Mouse (Mus musculus) limb, embryonic 13.5 days (tissue): ENCODE measurements around the gene Arhgef3. TPM values are rescaled to one million over a fixed set of nuclear protein-coding genes. Genes with fewer than 3 reads are reported as not detected.

Source experiments
- ATAC-seq: fragments of 200-750 bp; cut with Nextera tagmentation; 2 replicates; pipeline ENCODE4 v1.8.0; 2017; ENCODE audit warnings: low read depth, moderate number of reproducible peaks, moderate TSS enrichment; ENCODE audit not compliant: low FRiP score
- H3K27ac ChIP-seq: fragments of 300-500 bp; sonication (generic); 2 replicates; pipeline ENCODE4 v1.5.1; 2015; ENCODE audit warnings: inconsistent platforms, mild to moderate bottlenecking, moderate library complexity
- H3K27me3 ChIP-seq: fragments of 300-500 bp; sonication (generic); 2 replicates; pipeline ENCODE4 v1.6.1; 2015; ENCODE audit warnings: mild to moderate bottlenecking, inconsistent platforms
- H3K36me3 ChIP-seq: fragments of 300-500 bp; sonication (generic); 2 replicates; pipeline ENCODE4 v1.6.1; 2015; ENCODE audit warnings: inconsistent platforms, mild to moderate bottlenecking, moderate library complexity
- H3K4me1 ChIP-seq: fragments of 300-500 bp; sonication (generic); 2 replicates; pipeline ENCODE4 v1.6.1; 2015; ENCODE audit warnings: inconsistent platforms
- H3K4me2 ChIP-seq: fragments of 300-500 bp; sonication (generic); replicated peaks from 2 replicates; pipeline ENCODE4 v1.6.1; 2015; ENCODE audit warnings: inconsistent platforms, mild to moderate bottlenecking, moderate library complexity
- H3K4me3 ChIP-seq: fragments of 300-500 bp; sonication (generic); 2 replicates; pipeline ENCODE4 v1.5.1; 2015; ENCODE audit warnings: moderate library complexity, mild to moderate bottlenecking, inconsistent platforms
- H3K9ac ChIP-seq: fragments of 300-500 bp; sonication (generic); 2 replicates; pipeline ENCODE4 v1.6.1; 2015; ENCODE audit warnings: mild to moderate bottlenecking, inconsistent platforms
- H3K9me3 ChIP-seq: fragments of 300-500 bp; sonication (generic); 2 replicates; pipeline ENCODE4 v1.6.1; 2016; ENCODE audit warnings: inconsistent platforms
- WGBS: fragments of 180-500 bp; shearing (Covaris S2); methylation state at CpG from one replicate; pipeline ENCODE4 v1.1.7; 2015; 5-methylcytosine and 5-hydroxymethylcytosine counted together
- polyA plus RNA-seq: library from polyadenylated mRNA; unstranded; fragments of >200 nt; fragmentation: Nextera tagmentation; extraction: Ambion mirVana; gene quantifications from 2 replicates; pipeline ENCODE4 v1.2.1, GENCODE M21; 2015

Gene Arhgef3
- polyA plus RNA-seq, 1 experiment from 2014 or later: 24.1 TPM

DNA sequence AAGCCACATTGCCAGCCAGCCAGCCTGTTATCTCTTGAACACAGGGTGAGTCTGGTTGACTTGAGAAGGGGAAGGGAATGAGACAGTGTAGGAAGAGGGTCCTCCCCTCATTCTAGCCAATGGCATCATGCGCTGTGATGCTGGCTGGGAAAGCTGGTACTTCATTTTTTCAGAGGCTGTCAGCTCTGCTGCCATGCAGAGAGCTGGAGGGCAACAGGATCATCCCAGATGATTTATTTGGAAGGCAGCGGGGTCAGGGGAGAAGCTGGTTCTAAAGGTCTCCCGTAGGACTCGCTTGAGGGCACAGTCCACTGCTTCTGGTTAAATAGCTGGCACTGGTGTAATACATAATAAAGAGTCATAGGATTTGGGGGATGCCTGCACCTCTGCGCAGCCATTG, 3.8 kb downstream of the Arhgef3 start:
- no peak for ATAC-seq
- Histone ChIP-seq H3K9ac (no peak overlapping the region), H3K27me3 (peaks cover 21% of the 10 kb centered on the region), H3K4me2 (no peak overlapping the region), H3K27ac (no peak overlapping the region), H3K4me3 (no peak overlapping the region), H3K4me1 (peaks cover 27% of the 10 kb centered on the region), H3K36me3 (no peaks in the 10 kb centered on the region), H3K9me3 (no peaks in the 10 kb centered on the region)
- 81% methylated on average over 5 of the region's 5 CpGs for WGBS

DNA sequence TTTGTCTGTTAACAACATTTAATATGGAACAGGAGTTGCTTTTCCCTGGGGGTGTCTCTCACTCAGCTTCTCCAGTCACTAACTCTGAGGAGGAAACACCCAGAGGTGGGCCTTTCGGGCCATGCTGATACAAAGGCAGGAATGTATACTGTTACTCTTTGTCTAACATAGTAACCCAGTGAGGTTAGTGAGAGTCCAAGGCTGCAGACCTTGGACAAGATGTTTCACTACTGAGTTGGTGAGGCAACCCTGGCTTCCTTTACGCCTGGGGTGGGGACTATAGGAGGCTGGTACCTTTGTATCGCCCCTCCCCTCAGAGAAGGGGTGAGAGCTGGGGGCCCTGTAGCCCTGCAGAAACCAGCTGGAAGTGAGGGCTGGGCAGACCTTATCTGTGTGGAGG, 7.9 kb downstream of the Arhgef3 start:
- H3K9ac ChIP-seq: no peak overlapping the region
- ATAC-seq: no peak
- H3K4me2 ChIP-seq: 0 out of 2 replicates have a peak overlapping the region, but pooled peaks have one; percentile 3
- no peak overlapping the region; the same call in 1 of the 2 replicates for H3K27ac ChIP-seq
- 63% methylated on average over 3 of the region's 3 CpGs for WGBS
- no peak overlapping the region for H3K4me3 ChIP-seq
- H3K36me3 ChIP-seq: no peaks in the 10 kb centered on the region
- H3K27me3 ChIP-seq: peaks cover 2% of the 10 kb centered on the region; the same call in 1 of the 2 replicates
- H3K4me1 ChIP-seq: peaks cover 14% of the 10 kb centered on the region
- H3K9me3 ChIP-seq: no peaks in the 10 kb centered on the region

DNA sequence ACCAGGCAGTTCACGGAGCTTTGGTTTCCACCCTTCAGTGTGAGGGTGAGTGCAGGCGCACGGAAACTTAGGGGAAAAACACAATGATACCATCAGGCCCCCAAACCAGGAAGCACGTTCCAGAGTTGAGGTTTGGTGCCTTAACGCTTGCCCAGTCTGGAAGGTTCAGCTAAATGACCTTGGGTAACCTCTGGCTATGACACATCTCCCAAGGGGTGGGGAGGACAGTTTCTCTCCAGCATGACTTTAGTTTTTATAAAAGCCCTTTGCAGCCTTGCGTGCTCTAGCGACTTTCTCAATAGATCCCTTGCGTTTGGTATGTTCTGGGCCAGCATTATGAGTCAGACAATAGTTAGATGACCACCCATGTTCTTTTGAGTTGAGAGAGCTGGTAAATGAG, 8.8 kb downstream of the Arhgef3 start:
- H3K4me2 ChIP-seq: no peak overlapping the region
- no peaks in the 10 kb centered on the region for H3K9me3 ChIP-seq
- 48% methylated on average over 8 of the region's 8 CpGs for WGBS
- peaks cover 14% of the 10 kb centered on the region for H3K4me1 ChIP-seq
- H3K36me3 ChIP-seq: no peaks in the 10 kb centered on the region
- H3K9ac ChIP-seq: no peak overlapping the region
- H3K27me3 ChIP-seq: no peaks in the 10 kb centered on the region
- ATAC-seq: no peak
- H3K4me3 ChIP-seq: no peak overlapping the region
- H3K27ac ChIP-seq: peak overlapping the region; percentile 28; the same call in 1 of the 2 replicates

DNA sequence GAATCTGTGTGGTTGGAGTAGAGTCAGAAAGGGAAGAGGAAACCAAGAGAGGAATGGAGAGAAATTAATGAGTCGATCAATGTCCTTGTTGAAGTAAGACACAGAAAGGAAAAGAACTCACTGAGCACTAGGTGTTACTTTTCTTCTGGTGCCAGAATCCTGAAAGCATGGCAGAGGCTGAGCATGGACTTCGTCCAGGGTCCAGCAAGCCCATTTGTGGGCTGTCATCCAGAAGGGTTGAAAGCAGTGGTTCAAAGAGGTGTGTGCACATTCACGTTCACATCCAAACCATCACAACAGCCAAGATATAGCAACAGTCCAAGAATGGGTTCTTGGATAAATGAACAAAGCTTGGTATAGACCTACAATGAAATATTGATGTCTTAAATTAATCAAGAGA, 15.3 kb downstream of the Arhgef3 start:
- Histone ChIP-seq H3K36me3 (no peaks in the 10 kb centered on the region), H3K4me3 (no peak overlapping the region), H3K27ac (no peak overlapping the region), H3K9me3 (no peaks in the 10 kb centered on the region), H3K4me1 (no peaks in the 10 kb centered on the region), H3K9ac (no peak overlapping the region), H3K27me3 (no peaks in the 10 kb centered on the region), H3K4me2 (no peak overlapping the region)
- WGBS: 88% methylated on average over 3 of the region's 3 CpGs
- no peak for ATAC-seq

DNA sequence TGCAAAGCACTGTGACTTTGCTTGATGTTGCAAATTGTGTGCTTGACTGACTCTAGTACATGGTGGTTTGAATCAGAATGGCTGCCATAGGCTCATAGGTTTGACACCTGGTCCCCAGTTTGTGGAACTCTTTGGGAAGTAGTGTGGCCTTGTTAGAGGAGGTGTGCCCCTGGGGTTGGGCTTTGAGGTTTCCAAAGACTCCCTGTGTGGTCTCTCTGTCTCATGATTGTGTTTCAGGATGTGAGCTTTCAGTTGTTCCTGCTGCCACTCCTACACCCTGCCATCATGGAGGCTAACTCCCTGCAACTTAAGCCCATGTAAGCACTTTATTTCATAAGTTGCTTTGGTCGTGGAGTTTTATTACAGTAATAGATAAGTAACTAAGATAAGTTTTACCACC, 16.0 kb downstream of the Arhgef3 start:
- H3K9me3 ChIP-seq: no peaks in the 10 kb centered on the region
- no peak overlapping the region for H3K4me2 ChIP-seq
- WGBS: 68% methylated on average over 1 of the region's 1 CpGs
- H3K27me3 ChIP-seq: no peaks in the 10 kb centered on the region
- ATAC-seq: no peak
- H3K9ac ChIP-seq: no peak overlapping the region
- H3K27ac ChIP-seq: no peak overlapping the region
- no peak overlapping the region for H3K4me3 ChIP-seq
- H3K4me1 ChIP-seq: no peaks in the 10 kb centered on the region
- no peaks in the 10 kb centered on the region for H3K36me3 ChIP-seq

DNA sequence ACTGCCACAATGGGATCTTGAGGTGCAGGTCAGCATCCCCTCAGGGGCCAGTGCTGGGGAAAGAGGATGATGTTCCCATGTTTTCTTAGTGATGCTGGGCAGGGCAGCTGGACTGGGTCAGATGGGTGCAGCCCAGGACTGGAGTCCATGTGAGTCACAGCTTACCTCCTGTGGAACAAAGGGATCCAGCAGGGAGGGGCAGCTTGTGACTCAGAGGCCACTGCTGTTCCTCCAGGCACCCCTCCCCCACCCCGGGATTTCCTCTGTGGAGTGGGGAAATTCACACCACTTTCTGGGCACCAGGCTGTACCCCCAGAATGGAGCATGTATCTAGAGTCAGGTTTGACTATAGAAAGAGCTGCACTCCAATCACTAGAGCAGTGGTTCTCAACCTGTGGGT, 16.8 kb downstream of the Arhgef3 start:
- Histone ChIP-seq H3K27ac (no peak overlapping the region), H3K9me3 (no peaks in the 10 kb centered on the region), H3K27me3 (no peaks in the 10 kb centered on the region), H3K36me3 (no peaks in the 10 kb centered on the region), H3K4me2 (no peak overlapping the region), H3K4me3 (no peak overlapping the region), H3K9ac (no peak overlapping the region), H3K4me1 (no peaks in the 10 kb centered on the region)
- 73% methylated on average over 1 of the region's 1 CpGs for WGBS
- no peak for ATAC-seq

DNA sequence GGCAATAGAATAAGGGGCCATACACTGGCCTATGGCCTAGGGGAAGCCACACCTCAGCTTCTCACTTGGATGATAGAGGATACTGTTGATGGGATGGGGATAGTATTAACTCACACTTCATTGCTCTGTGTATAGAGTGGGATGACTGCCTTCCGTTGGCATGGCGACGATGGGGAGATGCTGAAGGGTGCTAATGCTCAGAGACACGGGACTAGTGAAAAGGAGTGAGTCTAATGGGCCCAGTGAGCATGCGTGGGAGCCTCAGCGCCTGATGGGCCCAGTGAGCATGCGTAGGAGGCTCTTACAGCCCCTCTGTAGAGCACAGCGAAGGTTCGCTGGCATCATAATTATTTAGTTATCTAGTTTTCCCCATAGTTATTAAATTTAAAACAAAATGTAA, 24.2 kb downstream of the Arhgef3 start:
- Histone ChIP-seq H3K4me3 (no peak overlapping the region), H3K27ac (no peak overlapping the region), H3K4me2 (no peak overlapping the region), H3K9ac (no peak overlapping the region), H3K27me3 (no peaks in the 10 kb centered on the region), H3K4me1 (0 out of 2 replicates have a peak, but pooled peaks cover 8% of the 10 kb centered on the region), H3K9me3 (no peaks in the 10 kb centered on the region), H3K36me3 (no peaks in the 10 kb centered on the region)
- 90% methylated on average over 9 of the region's 9 CpGs for WGBS
- ATAC-seq: no peak

DNA sequence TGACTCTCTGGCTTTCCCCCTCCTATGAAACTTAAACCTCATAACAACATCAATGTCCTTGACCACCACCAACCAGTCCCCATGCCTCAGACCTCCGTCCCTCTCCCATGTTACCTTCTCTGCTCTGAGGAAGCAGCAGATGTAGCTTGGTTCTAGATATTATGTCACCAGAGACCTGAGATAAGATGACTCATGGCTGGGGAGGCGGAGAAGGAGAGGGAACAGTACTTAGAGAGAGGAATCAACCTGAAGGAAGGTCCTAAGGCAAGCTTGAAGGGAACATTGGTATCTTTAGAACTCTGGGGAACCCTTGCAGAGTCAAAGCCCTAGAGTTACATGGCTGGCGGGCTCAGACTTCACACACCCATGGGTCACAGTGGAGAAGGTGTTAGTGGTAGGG, 25.3 kb downstream of the Arhgef3 start:
- no peak overlapping the region for H3K4me3 ChIP-seq
- no peak overlapping the region for H3K4me2 ChIP-seq
- H3K9ac ChIP-seq: no peak overlapping the region
- H3K36me3 ChIP-seq: no peaks in the 10 kb centered on the region
- H3K4me1 ChIP-seq: peaks cover 16% of the 10 kb centered on the region
- H3K27ac ChIP-seq: no peak overlapping the region
- no peaks in the 10 kb centered on the region for H3K9me3 ChIP-seq
- H3K27me3 ChIP-seq: no peaks in the 10 kb centered on the region
- 89% methylated on average over 3 of the region's 3 CpGs for WGBS
- no peak for ATAC-seq

DNA sequence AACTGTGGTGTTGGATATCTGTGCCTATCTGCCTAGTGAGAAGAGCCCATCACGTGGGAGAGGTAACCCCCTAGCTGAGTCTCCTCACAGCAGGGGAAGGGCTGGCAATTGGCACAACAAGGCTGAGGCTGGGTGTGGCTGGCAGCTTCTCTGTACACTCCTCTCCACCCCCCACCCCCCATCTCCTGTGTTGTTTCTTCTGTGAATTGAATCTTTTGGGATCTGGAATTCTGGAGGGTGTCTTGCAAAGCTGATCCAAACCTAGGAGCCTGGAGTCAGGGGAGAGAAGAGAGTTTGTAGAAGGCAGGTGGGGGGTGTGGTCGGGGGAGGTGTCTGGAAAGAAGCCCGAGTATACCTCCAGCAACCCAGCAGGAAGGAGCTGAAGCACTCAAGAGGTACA, 26.8 kb downstream of the Arhgef3 start:
- H3K4me2 ChIP-seq: no peak overlapping the region
- H3K4me3 ChIP-seq: no peak overlapping the region
- ATAC-seq: no peak
- H3K9ac ChIP-seq: no peak overlapping the region
- H3K27me3 ChIP-seq: no peaks in the 10 kb centered on the region
- no peaks in the 10 kb centered on the region for H3K9me3 ChIP-seq
- peaks cover 25% of the 10 kb centered on the region for H3K4me1 ChIP-seq
- H3K36me3 ChIP-seq: no peaks in the 10 kb centered on the region
- WGBS: 34% methylated on average over 3 of the region's 3 CpGs
- H3K27ac ChIP-seq: no peak overlapping the region

DNA sequence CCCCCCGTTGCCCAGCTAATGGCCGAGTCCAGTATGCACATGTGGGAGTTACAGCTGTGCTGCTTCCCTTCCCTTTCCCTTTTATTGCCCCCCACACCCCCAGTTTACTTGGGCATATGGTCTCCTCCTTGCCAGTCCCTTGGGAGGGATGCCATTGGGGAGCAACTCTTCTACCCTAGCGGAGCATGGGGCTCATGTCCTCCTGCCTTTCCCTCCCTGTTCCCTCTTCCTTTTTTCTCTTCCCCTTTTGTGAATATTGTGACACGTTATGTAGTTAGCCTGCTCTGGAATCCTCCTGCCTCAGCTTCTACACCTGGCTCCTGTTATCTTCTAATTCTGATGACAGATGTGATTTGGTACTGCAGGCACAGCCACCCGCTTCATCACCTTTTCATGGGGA, 28.0 kb downstream of the Arhgef3 start:
- Histone ChIP-seq H3K36me3 (no peaks in the 10 kb centered on the region), H3K4me2 (no peak overlapping the region), H3K9me3 (no peaks in the 10 kb centered on the region), H3K9ac (no peak overlapping the region), H3K27ac (no peak overlapping the region), H3K4me1 (peaks cover 25% of the 10 kb centered on the region), H3K4me3 (no peak overlapping the region), H3K27me3 (no peaks in the 10 kb centered on the region)
- no peak for ATAC-seq
- 76% methylated on average over 5 of the region's 5 CpGs for WGBS

DNA sequence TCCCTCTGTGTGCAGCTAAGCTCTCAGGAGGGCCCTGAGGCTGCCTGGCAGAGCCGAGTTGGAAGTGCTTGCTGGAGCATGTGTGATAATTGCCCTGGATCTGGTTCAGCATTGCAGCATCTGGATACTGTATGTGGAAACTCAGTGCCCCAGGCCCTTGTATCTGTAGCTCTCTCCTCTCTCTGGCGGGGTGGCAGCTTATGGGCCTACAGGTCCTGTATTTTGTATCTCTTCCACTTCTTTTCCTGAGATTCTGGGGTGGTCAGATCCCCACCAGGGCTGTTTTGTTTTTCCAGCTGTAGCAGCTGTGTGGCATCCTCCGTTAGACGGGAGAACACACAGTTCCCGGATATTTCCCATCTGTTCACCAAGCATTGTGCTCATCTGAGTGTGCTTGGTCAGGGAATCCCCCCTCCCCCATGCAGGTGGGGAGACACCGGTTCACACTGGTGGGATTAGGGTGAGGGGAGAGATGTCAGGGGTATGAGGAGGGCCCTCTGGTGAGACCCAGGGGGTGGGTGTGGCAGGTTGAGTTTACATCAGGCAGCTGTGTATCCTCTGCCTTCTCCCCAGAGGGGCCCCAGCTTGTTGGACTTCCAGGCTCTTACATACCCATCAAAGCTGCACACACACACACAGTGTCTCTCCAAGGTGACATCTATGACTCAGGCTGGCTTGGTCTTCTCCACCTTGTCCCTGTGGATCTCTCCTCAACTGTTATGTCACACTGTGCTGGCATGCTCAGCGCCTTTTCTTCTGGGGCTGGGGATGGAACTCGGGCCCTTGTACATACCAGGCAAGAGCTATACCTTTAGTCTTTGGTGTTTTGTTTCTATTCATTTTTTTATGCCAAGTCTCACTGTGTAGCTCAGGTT, 30.7 kb downstream of the Arhgef3 start:
- ATAC-seq: no peak

DNA sequence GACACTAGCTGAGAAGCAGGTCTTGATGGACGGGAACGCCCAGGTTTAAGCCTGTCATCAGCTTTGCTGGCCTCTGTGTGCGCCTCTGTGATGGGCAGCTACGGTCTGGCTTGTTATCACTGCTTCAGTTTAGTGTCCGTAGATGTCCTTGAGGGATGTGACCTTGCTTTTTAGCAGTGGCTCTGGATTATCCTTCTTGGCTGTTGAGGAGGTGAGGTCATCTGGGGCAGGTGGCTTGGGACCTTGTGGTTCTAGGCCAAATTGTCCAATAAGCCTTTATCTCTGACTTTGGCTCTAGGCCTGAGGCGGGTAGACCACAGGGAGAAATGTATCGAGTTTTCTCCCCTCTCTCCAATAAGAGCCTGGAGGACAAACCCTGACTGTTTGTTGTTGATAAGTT, 33.0 kb downstream of the Arhgef3 start:
- no peaks in the 10 kb centered on the region for H3K27me3 ChIP-seq
- H3K36me3 ChIP-seq: no peaks in the 10 kb centered on the region
- H3K4me1 ChIP-seq: peaks cover 39% of the 10 kb centered on the region
- WGBS: 86% methylated on average over 7 of the region's 7 CpGs
- no peaks in the 10 kb centered on the region for H3K9me3 ChIP-seq
- no peak overlapping the region for H3K27ac ChIP-seq
- H3K9ac ChIP-seq: no peak overlapping the region
- no peak for ATAC-seq
- H3K4me2 ChIP-seq: no peak overlapping the region
- no peak overlapping the region for H3K4me3 ChIP-seq

More for the DNA sequence above, 30.7 kb downstream of the Arhgef3 start:
- no peak overlapping the region for H3K4me2 ChIP-seq
- H3K4me1 ChIP-seq: peaks cover 31% of the 10 kb centered on the region
- H3K4me3 ChIP-seq: no peak overlapping the region
- H3K36me3 ChIP-seq: no peaks in the 10 kb centered on the region
- 0 out of 2 replicates have a peak overlapping the region, but pooled peaks have one; percentile 2 for H3K9ac ChIP-seq
- peak overlapping the region; percentile 15; the same call in 1 of the 2 replicates for H3K27ac ChIP-seq
- WGBS: 49% methylated on average over 8 of the region's 8 CpGs
- H3K27me3 ChIP-seq: no peaks in the 10 kb centered on the region
- no peaks in the 10 kb centered on the region for H3K9me3 ChIP-seq

DNA sequence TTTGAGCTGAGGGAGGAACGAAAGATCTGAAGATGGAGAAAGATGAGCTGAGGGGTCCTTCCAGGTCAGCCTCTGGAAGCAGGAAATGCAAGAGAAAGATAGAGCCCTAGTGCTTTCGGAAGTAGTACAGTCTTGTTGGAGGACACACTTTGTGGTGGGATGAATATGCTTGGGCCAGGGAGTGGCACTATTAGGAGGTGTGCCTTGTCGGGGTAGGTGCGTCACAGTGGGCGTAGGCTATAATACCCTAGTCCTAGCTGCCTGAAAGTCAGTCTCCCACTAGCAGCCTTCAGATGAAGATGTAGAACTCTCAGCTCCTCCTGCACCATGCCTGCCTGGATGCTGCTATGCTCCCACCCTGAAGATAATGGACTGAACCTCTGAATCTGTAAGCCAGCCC, 34.7 kb downstream of the Arhgef3 start:
- Histone ChIP-seq H3K4me3 (no peak overlapping the region), H3K9me3 (no peaks in the 10 kb centered on the region), H3K4me2 (no peak overlapping the region), H3K4me1 (peaks cover 33% of the 10 kb centered on the region), H3K27ac (no peak overlapping the region), H3K36me3 (no peaks in the 10 kb centered on the region), H3K27me3 (no peaks in the 10 kb centered on the region), H3K9ac (no peak overlapping the region)
- WGBS: 94% methylated on average over 5 of the region's 5 CpGs
- no peak for ATAC-seq
